Mouse (Mus musculus) ovary, adult 2 months (tissue): ENCODE results near the gene Srpk2. TPM values are rescaled to one million over a fixed set of nuclear protein-coding genes. Genes with fewer than 3 reads are reported as not detected.

ENCODE experiments used
- polyA plus RNA-seq: library from polyadenylated mRNA; depleted of rRNA; stranded (reverse); fragments of >200 nt; gene quantifications from 2 replicates; pipeline ENCODE4 v1.2.3, GENCODE M21; 2012; rRNA removed

Gene Srpk2
- 4.2 and 7.2 TPM in 2 replicates for polyA plus RNA-seq

GRCm38 (mm10) chr5:23684517-23684916 is at the start of gene Srpk2:
Gene Srpk2 (minus strand): TSS chr5:23684617.

Other genes starting within 250 kb of the Srpk2 start
- 7.5 and 9.0 TPM in 2 replicates for gene Pus7, start 99.1 kb upstream of the Srpk2 start, polyA plus RNA-seq
- gene Rint1, start 103.1 kb upstream of the Srpk2 start, polyA plus RNA-seq = 11.2 and 11.9 TPM in 2 replicates
- gene Tomm7, start 159.5 kb upstream of the Srpk2 start, polyA plus RNA-seq = 8.5 and 12.8 TPM in 2 replicates